Mouse (Mus musculus) intestine, embryonic 14.5 days (tissue): ENCODE measurements around the gene Syna. TPM values are rescaled to one million over a fixed set of nuclear protein-coding genes. Genes with fewer than 3 reads are reported as not detected.

Experiments
- ATAC-seq: fragments of 200-750 bp; cut with Nextera tagmentation; replicated peaks from 2 replicates; pipeline ENCODE4 v1.8.0; 2017; ENCODE audit warnings: low read depth, moderate number of reproducible peaks, moderate TSS enrichment, moderate library complexity; ENCODE audit not compliant: low FRiP score, low TSS enrichment
- DNase-seq: peaks from one replicate; pipeline ENCODE4 v3.0.0-alpha.2; 2018; ENCODE audit warnings: low spot score
- H3K27ac ChIP-seq: fragments of 300-500 bp; sonication (generic); 2 replicates; pipeline ENCODE4 v1.5.1; 2014; ENCODE audit warnings: low read depth, mild to moderate bottlenecking, control low read depth
- H3K27me3 ChIP-seq: fragments of 300-500 bp; sonication (generic); replicated peaks from 2 replicates; pipeline ENCODE4 v1.6.1; 2014; ENCODE audit warnings: low read length, control low read depth; ENCODE audit not compliant: control insufficient read depth, insufficient read depth
- H3K36me3 ChIP-seq: fragments of 300-500 bp; sonication (generic); 2 replicates; pipeline ENCODE4 v1.6.1; 2014; ENCODE audit warnings: low read length, control low read depth; ENCODE audit not compliant: control insufficient read depth, insufficient read depth
- H3K4me1 ChIP-seq: fragments of 300-500 bp; sonication (generic); replicated peaks from 2 replicates; pipeline ENCODE4 v1.6.1; 2014; ENCODE audit warnings: low read length, control low read depth, mixed read lengths; ENCODE audit not compliant: control insufficient read depth, insufficient read depth
- H3K4me2 ChIP-seq: fragments of 300-500 bp; sonication (generic); 2 replicates; pipeline ENCODE4 v1.6.1; 2014; ENCODE audit warnings: low read length
- H3K4me3 ChIP-seq: fragments of 300-500 bp; sonication (generic); 2 replicates; pipeline ENCODE4 v1.5.1; 2014; ENCODE audit warnings: low read depth, low read length, control low read depth, mixed read lengths
- H3K9ac ChIP-seq: fragments of 300-500 bp; sonication (generic); 2 replicates; pipeline ENCODE4 v1.6.1; 2014; ENCODE audit warnings: mild to moderate bottlenecking, low read length
- H3K9me3 ChIP-seq: fragments of 300-500 bp; sonication (generic); 2 replicates; pipeline ENCODE4 v1.6.1; 2016; ENCODE audit warnings: low read length, control low read depth; ENCODE audit not compliant: control insufficient read depth
- WGBS: fragments of 180-500 bp; shearing (Covaris S2); extraction: QIAGEN DNeasy Blood & Tissue Kit; methylation state at CpG from one replicate; pipeline ENCODE4 v1.1.7; 2014; 5-methylcytosine and 5-hydroxymethylcytosine counted together
- polyA plus RNA-seq: library from polyadenylated mRNA; unstranded; fragments of >200 nt; fragmentation: Nextera tagmentation; extraction: Ambion mirVana; gene quantifications from 2 replicates; pipeline ENCODE4 v1.2.1, GENCODE M21; 2014

The Syna gene
- polyA plus RNA-seq, 1 experiment from 2014 or later: 0.08 TPM

- H3K4me3 ChIP-seq: no peak overlapping the region
- H3K9me3 ChIP-seq: no peaks in the 10 kb centered on the region
- peaks cover 23% of the 10 kb centered on the region for H3K4me1 ChIP-seq
- no peak overlapping the region for H3K9ac ChIP-seq
- no peaks in the 10 kb centered on the region for H3K36me3 ChIP-seq
- WGBS: 9% methylated on average over 20 of the region's 20 CpGs
- H3K27ac ChIP-seq: peak overlapping the region; percentile 57; the same call in 1 of the 2 replicates
- ATAC-seq (0 out of 2 replicates have a peak, but pooled peaks have one; percentile 6), DNase-seq (peak; percentile 84)
- no peaks in the 10 kb centered on the region for H3K27me3 ChIP-seq
- H3K4me2 ChIP-seq: peak overlapping the region; percentile 30; the same call in 1 of the 2 replicates
Observed at GRCm38 (mm10) chr5:134555463-134556164, 4.4 kb downstream of the Syna start.

DNA sequence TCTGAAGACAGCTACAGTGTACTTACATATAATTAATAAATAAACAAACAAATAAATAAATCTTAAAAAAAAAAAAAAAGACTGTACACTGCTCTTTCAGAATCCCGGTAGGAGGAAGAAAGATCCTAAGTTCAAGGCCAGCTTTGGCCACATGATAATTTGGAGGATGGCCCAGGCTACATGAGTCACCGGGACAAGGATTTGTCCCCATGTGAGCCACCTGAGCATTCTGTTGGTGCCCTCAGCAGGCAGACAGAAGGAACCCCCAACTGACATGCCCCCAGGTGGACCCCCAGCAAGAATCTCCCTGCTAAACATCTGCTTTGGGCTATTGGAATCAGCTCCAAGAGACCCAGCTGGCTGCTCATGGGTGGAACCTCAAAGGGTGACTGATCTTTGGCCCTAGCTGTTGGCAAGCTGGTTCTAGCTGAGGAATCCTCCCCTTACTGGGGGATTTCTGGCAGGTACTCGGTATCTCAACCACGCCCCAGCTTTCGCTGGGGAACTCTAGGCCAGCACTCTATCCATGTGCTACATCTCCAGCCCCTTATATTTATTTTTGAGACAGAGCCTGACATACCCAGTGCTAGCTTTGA lies 5.9 kb downstream of the Syna start:
- H3K4me3 ChIP-seq: no peak overlapping the region

GRCm38 (mm10) chr5:134552110-134552972 lies 7.6 kb downstream of the Syna start, which contains the start of gene Clip2:
TSS of gene Clip2 (minus strand) at chr5:134552434.
- DNase-seq: peak; percentile 98
- H3K9me3 ChIP-seq: no peaks in the 10 kb centered on the region
- peaks cover 34% of the 10 kb centered on the region for H3K4me1 ChIP-seq
- no peaks in the 10 kb centered on the region for H3K27me3 ChIP-seq
- 1% methylated on average over 54 of the region's 61 CpGs for WGBS
- H3K36me3 ChIP-seq: no peaks in the 10 kb centered on the region
- peak within 1 kb of the TSS; percentile 80 for H3K4me3 ChIP-seq
- H3K27ac ChIP-seq: peak within 1 kb of the TSS; percentile 93
- H3K9ac ChIP-seq: peak within 1 kb of the TSS; percentile 86
- peak; percentile 83 for ATAC-seq
- H3K4me2 ChIP-seq: peak within 1 kb of the TSS; percentile 92

More for the DNA sequence above, 5.9 kb downstream of the Syna start:
- no peaks in the 10 kb centered on the region for H3K27me3 ChIP-seq
- H3K4me1 ChIP-seq: peaks cover 29% of the 10 kb centered on the region
- H3K27ac ChIP-seq: no peak overlapping the region
- WGBS: 83% methylated on average over 5 of the region's 5 CpGs
- no peak for ATAC-seq
- no peak overlapping the region for H3K4me2 ChIP-seq
- H3K9me3 ChIP-seq: no peaks in the 10 kb centered on the region
- no peaks in the 10 kb centered on the region for H3K36me3 ChIP-seq
- DNase-seq: no peak
- no peak overlapping the region for H3K9ac ChIP-seq

DNA sequence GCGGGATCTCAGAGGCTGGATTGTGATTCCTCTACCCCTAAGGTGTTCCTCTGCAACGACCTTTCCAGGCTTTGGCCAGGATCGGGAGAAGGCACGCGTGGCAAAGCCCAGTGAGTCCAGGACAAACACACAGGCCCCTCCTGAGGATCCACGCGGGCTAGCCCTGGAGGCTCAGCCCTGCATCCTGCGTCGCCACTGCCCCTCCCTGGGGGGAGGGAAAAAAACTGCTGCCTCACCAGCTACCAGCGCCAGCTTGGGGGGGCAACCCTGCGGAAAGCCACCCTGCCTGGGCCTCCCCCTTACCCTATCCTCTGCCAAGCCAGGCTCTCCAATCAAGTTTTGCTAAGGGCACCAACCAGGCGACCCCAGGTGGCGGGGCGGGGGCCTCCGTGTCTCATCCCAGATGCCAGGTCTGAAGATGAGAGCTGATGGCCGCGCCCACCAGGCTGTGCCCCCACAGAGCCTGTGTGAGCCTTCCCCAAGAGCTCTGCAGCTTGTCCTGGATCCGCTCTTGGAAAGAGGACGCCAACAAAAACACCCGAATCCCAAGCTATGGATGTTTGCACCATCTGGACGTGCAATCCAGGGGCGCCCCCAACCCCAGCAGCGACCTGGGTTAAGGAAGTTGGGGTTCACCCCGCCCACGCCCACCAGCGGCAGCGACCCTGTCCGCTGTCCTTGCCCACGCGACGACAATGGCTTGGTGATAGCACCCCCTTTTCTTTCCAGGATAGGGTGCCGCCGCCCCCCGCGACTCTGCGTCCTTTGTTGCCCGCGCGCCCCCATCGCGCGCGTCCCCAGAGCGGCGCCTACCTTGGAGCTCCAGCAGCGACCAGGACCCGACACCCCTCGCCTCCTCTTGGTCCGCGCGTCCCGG lies 8.5 kb downstream of the Syna start:
- Histone ChIP-seq H3K4me3 (peak overlapping the region; percentile 80), H3K36me3 (no peaks in the 10 kb centered on the region), H3K4me2 (peak overlapping the region; percentile 92), H3K9me3 (no peaks in the 10 kb centered on the region), H3K27me3 (no peaks in the 10 kb centered on the region), H3K27ac (peak overlapping the region; percentile 93), H3K4me1 (peaks cover 34% of the 10 kb centered on the region), H3K9ac (peak overlapping the region; percentile 86)
- 1% methylated on average over 52 of the region's 52 CpGs for WGBS
- ATAC-seq: no peak; the same call in 1 of the 2 replicates
- peak; percentile 72 for DNase-seq

DNA sequence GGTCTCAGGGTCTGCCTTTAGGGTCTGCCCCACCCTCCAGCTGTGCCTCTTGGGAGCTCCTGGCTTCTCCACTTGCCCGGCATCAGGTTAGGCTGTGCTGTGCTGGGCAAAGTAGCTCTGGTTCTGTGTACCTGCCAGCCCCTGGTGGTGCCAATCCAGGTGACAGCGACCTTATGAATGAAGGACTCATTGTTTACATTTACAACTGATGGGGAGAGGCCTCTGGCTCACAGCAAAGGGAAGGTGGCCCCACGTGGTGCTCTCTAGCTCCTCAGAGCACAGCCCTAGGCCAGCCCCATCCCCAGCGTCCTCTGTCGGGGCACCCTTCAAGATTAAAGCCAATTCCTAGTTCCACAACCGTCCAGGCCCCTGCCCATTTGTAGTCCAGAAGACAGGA lies 9.1 kb downstream of the Syna start:
- Histone ChIP-seq H3K27ac (peak overlapping the region; percentile 93; the same call in 1 of the 2 replicates), H3K9me3 (no peaks in the 10 kb centered on the region), H3K4me1 (peaks cover 34% of the 10 kb centered on the region), H3K27me3 (no peaks in the 10 kb centered on the region), H3K9ac (peak overlapping the region; percentile 86), H3K4me2 (peak overlapping the region; percentile 92), H3K36me3 (no peaks in the 10 kb centered on the region), H3K4me3 (peak overlapping the region; percentile 80)
- ATAC-seq: 0 out of 2 replicates have a peak, but pooled peaks have one; percentile 26
- 11% methylated on average over 6 of the region's 6 CpGs for WGBS
- DNase-seq: no peak

- no peak for DNase-seq
- no peak for ATAC-seq
- Histone ChIP-seq H3K27me3 (no peaks in the 10 kb centered on the region), H3K4me1 (peaks cover 26% of the 10 kb centered on the region), H3K4me2 (no peak overlapping the region), H3K9me3 (no peaks in the 10 kb centered on the region), H3K36me3 (no peaks in the 10 kb centered on the region), H3K4me3 (no peak overlapping the region), H3K9ac (no peak overlapping the region), H3K27ac (no peak overlapping the region)
- 88% methylated on average over 3 of the region's 3 CpGs for WGBS
Observed at GRCm38 (mm10) chr5:134549640-134550168, 10.3 kb downstream of the Syna start.

GRCm38 (mm10) chr5:134548306-134548705 lies 11.7 kb downstream of the Syna start:
- H3K4me3 ChIP-seq: no peak overlapping the region
- H3K4me2 ChIP-seq: no peak overlapping the region
- H3K27ac ChIP-seq: no peak overlapping the region
- no peaks in the 10 kb centered on the region for H3K9me3 ChIP-seq
- H3K27me3 ChIP-seq: no peaks in the 10 kb centered on the region
- no peaks in the 10 kb centered on the region for H3K36me3 ChIP-seq
- no peak for ATAC-seq
- WGBS: 46% methylated on average over 5 of the region's 5 CpGs
- DNase-seq: no peak
- no peak overlapping the region for H3K9ac ChIP-seq
- H3K4me1 ChIP-seq: peaks cover 26% of the 10 kb centered on the region
